Mouse (Mus musculus): ENCODE data around the gene Wdfy2. TPM values are rescaled to one million over a fixed set of nuclear protein-coding genes. Genes with fewer than 3 reads are reported as not detected.
A peak's percentile ranks its signal among the peaks of the same experiment; 100 is the strongest.

The Wdfy2 gene
- total RNA-seq, 2 experiments from 2014 or later = 8.0 TPM

DNA sequence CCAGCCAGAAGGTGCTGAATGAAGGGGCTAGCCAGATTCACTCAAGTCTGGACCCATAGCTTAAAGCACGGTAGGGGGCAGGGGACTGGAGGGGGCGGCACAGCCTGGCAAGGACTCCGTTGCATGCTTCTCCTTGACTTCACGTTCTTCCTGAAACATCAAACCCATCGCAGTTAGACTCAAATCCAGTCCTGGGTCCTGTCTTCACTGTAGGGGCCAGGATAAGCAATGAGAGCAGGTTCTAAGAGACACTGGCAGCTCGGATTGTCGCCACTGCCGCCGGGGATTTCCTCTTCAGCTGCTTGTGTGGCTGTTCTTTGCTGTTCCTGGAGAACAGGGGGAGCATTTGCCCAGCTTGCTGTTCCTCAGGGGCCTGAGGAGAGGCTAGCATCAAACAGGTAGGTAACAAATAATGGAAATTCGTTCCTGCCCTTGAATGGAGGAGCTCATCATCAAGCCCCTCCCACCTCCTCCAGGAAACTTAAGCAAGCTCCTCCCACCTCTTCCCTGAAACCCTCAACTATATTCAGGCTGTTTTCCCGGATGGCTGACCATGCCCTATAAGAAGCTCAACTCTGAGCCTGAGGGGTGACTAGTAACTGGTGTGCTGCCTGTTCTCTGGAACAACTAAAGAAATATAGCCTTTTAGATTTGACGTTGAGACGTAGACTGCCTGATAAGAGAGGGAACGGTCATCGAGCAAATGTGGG, 128.5 kb downstream of the Wdfy2 start:
- no peak for DNase-seq
- intact Hi-C loops (cut with DNase I) = no loop called here
- peak overlapping the region; percentile 59 for H3K4me3 ChIP-seq
- no peak overlapping the region for H3K27ac ChIP-seq
- TF ChIP-seq CTCF (IDR thresholded peaks at IDR 0.05) = no peak

DNA sequence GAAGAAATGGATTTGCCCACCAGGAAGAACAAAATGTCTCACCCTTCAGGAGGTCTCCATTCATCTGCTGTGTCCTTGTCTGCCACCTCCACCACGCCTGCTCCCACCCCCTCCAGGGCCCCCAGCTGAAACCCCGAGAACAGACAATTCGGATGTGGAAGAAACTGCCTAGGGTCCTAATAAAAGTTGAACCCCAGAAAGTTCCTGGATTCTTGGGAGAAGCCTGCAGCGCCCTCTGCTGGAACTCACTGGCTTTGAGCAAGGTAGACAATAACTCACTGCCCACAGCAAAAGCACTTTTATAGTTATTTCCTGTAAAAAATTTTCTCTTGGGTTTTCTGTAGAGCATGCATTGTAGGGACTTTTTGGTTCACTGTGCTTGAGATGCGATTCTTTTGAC, 137.6 kb downstream of the Wdfy2 start:
- Histone ChIP-seq H3K27ac (no peak overlapping the region), H3K4me3 (peak overlapping the region; percentile 23; the same call in 1 of the 2 replicates)
- intact Hi-C loops (cut with DNase I) = loop anchor here (1.0 to 5.0 kb wide), 3 partner anchors 338 to 483 kb away; partner anchors contain the start of gene Fam124a
- DNase-seq = peak; percentile 78
- peak; percentile 89 for TF ChIP-seq CTCF (IDR thresholded peaks at IDR 0.05)

DNA sequence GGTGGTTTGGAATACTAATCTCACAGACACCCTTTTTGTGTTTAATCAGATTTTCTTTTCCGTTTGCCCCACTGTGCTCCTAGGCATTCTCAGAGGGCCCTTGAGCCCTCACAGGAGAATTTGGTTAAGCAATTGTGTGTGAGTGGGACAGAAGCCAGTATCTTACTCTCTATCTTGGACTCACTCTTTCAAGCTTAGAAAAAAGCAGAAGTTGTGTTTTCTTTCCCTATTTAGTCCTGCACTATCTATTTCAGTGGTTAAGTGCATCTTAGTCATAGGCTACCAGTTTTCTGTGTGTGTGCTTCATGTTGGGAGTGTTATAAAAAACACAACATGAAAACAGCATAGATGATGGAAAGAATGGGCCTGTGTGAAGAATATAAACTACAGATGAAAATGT, 142.3 kb downstream of the Wdfy2 start:
- no peak overlapping the region for H3K4me3 ChIP-seq
- no peak for TF ChIP-seq CTCF (IDR thresholded peaks at IDR 0.05)
- intact Hi-C loops (cut with DNase I) = loop anchor here (5.0 kb wide), 2 partner anchors 343 to 423 kb away; partner anchors contain the start of gene Fam124a
- no peak for DNase-seq
- no peak overlapping the region for H3K27ac ChIP-seq

DNA sequence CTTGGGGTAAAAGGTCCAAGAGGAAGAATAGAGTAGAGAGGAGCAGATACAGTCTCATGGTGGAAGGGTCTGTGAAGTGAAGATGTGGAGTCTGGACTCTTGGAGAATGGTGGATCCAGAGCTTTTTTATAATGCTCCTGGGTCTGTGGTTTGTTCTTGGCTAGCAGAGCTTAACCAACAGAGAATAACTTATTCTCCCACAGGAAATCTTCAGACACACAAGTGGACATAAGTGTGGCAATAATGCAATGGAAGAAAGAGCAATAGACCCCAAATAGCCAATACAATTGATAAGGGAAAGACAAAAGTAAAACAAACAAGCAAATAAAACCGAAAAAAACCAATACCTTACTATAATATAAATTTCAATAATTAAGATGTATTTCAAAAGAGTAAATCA, 146.9 kb downstream of the Wdfy2 start, which contains the start of gene Defb48:
TSS of gene Defb48 (minus strand) at position 101 of the 400 bp plus-strand sequence.
- Histone ChIP-seq H3K4me3 (no peak within 1 kb of the TSS), H3K27ac (no peak within 1 kb of the TSS)
- intact Hi-C loops (cut with DNase I) = no loop called here
- no peak for DNase-seq
- no peak for TF ChIP-seq CTCF (IDR thresholded peaks at IDR 0.05)

DNA sequence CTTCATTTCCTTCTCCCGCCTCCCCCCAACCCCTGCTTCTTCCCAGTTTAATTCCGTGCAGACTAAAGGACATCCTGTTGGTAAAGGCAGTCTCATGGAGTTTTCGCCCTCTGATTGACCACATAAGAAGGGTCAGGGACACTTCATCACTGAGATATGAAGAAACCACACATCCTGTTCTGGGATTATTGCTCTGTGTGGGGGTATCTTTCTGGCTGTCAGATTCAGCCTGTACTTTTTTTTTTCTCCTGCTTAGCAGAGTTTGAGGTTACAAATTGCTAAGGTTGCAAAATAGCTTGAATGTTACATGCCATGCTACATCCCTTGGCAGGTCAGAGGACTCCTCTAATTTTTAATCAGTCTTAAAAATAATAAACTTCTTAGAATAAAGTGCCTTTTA, 153.8 kb downstream of the Wdfy2 start:
- no peak overlapping the region for H3K4me3 ChIP-seq
- TF ChIP-seq CTCF (IDR thresholded peaks at IDR 0.05) = no peak
- no peak for DNase-seq
- H3K27ac ChIP-seq = no peak overlapping the region
- intact Hi-C loops (cut with DNase I) = no loop called here

DNA sequence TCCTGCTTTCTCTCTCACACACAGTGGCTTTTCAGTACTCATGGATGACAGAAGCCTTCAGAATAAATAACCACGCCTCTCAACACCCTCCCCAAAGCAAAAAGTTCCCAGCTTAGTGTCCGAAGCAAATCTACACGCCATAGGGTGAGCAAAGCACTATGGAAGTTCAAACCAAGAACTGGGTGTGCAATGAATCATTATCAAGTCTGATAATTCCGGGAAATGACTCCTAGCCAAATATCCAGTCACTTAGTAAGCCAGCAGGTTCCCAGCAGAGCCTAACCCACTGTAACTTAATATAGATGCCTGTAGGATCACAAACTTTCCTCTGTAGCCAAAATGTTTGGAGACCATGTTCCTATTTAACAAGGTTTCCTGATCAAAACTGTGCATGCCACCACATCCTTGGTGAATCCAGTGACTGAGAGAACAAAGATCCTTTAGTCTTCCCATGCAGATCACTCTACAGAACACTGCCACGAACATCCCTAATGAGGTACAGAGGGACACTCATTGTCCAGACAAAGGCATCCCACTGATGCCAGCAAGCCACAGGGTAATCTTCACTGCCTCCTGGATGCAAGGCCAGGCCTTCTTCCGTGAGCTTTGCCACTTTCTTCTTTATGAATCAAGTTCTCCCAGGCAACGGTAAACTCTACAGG, 154.5 kb downstream of the Wdfy2 start:
- no peak for DNase-seq
- H3K4me3 ChIP-seq = no peak overlapping the region
- intact Hi-C loops (cut with DNase I) = no loop called here
- no peak for TF ChIP-seq CTCF (IDR thresholded peaks at IDR 0.05)
- no peak overlapping the region for H3K27ac ChIP-seq

DNA sequence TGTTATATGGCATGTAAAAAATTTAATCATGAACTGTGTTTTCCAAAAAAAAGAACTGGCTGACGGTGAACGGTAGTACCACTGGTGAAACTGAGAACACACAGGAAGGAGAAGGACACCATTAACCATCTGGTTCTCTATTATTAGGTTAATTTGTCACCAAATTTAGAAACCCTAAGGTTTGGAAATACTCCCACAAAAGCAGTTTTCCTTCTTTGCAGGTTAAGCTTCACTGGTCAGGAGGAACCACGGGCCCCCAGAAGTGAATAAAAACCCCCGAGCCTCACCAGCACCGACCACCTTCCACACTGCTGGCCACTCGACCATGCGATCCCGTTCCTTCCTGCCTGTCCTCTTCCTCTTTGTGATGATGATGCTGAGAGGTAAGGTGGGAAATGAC, 160.3 kb downstream of the Wdfy2 start, which contains the start of gene Defb47:
TSS of gene Defb47 (plus strand) at position 301 of the 400 bp plus-strand sequence.
- no peak for TF ChIP-seq CTCF (IDR thresholded peaks at IDR 0.05)
- intact Hi-C loops (cut with DNase I) = no loop called here
- no peak within 1 kb of the TSS for H3K27ac ChIP-seq
- H3K4me3 ChIP-seq = no peak within 1 kb of the TSS
- DNase-seq = no peak

DNA sequence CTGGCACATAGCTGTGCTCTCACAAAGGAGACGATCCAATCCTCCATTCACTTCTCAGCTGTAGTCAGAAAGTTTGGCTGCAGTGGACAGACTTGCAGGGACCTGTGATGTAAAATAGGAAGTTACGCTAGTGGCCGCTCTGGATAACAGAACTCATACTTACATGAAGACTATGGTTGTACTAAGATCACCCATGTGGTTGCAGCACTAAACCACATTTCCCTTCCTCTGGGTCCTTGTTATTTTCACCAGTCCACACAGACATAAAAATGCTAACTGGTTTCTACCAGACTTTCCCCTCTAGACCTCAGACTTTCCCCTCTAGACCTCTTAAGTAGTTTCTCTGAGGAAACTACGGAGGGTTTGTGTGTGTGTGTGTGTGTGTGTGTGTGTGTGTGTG, 161.5 kb downstream of the Wdfy2 start:
- intact Hi-C loops (cut with DNase I) = no loop called here
- no peak overlapping the region for H3K27ac ChIP-seq

DNA sequence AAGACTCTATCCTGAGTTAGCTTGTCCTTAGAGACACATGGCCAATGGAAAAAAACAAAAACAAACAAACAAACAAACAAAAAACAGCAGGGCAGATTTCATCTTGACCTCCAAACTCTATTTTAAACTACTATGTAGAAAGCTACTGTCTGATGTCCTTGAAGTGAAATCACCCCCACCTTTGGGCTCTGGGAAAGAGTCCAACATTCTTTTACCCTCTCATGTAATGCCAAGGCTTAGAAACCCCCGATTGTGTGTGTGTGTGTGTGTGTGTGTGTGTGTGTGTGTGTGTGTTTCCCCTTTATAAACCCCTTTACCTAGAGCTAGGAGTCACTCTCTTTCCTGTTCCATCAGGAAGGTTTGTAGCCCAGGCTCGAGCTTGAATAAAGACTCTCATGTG, 165.1 kb downstream of the Wdfy2 start:
- Histone ChIP-seq H3K4me3 (no peak overlapping the region), H3K27ac (no peak overlapping the region)
- intact Hi-C loops (cut with DNase I) = no loop called here
- DNase-seq = no peak
- TF ChIP-seq CTCF (IDR thresholded peaks at IDR 0.05) = no peak

More for the DNA sequence above, 161.5 kb downstream of the Wdfy2 start:
- DNase-seq = no peak
- no peak for TF ChIP-seq CTCF (IDR thresholded peaks at IDR 0.05)
- no peak overlapping the region for H3K4me3 ChIP-seq

Small RNA genes lying within 50 kb of the gene (microRNA-seq; reads per million reads assigned to microRNA genes)
- not detected for gene Mir6541
- gene Mir8098 = not detected

Other genes starting within 250 kb of the Wdfy2 start
- gene Serpine3, start 174.0 kb upstream of the Wdfy2 start, total RNA-seq (2021) = not detected
- gene Ints6, start 76.5 kb upstream of the Wdfy2 start, total RNA-seq (2021) = 10 to 100 TPM; 15.9 to 17.6 TPM
- not detected for gene Defb48, start 146.8 kb downstream of the Wdfy2 start, total RNA-seq (2021)
- gene Defb47, start 160.4 kb downstream of the Wdfy2 start, total RNA-seq (2021) = not detected
- gene Defb43, start 174.1 kb downstream of the Wdfy2 start, total RNA-seq (2021) = not detected
- gene Defb42, start 209.3 kb downstream of the Wdfy2 start, total RNA-seq (2021) = not detected
- not detected for gene Defb30, start 212.3 kb downstream of the Wdfy2 start, total RNA-seq (2021)